Mouse (Mus musculus) megakaryocyte progenitor cell, adult 5-6 weeks (primary cell): ENCODE measurements at regions not wholly inside any gene's neighbourhood (a gene's known extent, or its start where the extent isn't known, plus 50 kb on each side); places are given as distances from the start of the nearest gene placed in this dataset.

Source experiments
- ATAC-seq: replicated peaks from 2 replicates; pipeline ENCODE4 v1.8.0; 2016; ENCODE audit warnings: mild to moderate bottlenecking, moderate TSS enrichment, inconsistent platforms; ENCODE audit not compliant: poor library complexity

- ATAC-seq = no peak
These were observed 79.0 kb upstream of the Gadd45a start for GRCm38 (mm10) chr6:67116306-67116705.

DNA sequence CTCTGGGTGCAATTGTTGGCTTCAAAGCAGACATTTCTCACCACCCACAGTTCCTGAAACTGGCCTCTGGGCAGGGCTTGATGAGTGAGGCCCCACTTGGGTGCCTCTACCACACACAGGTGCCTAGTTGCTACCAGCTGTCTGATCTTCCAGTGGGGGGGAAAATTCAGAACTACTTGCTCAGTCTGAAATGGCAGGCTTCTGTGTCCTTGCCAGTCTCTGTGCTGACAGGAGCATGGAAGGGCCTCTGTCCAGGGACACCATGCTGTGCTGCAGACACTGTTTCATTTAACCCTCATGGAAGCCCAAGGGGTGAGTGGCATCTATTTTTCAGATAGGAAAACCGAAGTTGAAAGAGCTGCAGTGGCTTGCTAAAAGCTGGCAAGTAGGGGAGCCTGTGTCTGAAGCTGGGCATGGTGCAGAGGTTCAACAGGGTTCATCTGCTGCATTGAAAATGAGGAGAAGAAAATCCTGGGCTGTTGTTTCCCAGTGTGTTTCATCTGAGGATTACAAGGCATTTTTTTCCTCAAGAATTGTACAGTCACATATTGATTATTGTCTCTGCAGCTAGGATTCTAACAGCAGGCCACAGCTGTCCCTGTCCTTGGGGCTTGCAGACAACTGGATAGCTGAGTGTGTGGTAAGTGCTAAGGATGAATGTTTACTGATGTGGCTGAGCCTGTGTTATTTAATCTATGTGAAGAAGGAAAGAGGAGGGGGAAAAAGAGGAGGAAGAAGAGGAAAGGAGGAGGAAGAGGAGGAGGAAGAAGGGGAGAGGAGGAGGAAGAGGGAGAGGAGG lies 78.4 kb upstream of the Gadd45a start:
- no peak for ATAC-seq

DNA sequence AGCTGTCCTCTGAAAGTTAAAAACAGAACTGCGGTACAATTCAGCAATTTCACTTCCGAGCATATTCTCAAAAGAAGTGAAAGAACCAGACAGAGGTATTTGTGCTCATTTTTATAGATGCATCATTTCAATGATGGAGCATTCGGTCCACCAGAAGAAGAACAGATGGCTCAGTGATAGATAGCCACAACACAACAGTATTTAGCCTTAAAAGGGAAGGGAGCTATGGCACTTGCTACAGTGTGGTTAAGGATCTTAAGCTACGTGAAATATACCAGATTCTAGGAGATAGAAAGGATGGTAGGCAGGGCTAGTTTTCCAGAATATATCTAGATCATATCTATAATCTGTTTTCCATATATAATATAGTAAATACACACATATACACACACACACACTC lies 77.5 kb upstream of the Gadd45a start:
- no peak for ATAC-seq

DNA sequence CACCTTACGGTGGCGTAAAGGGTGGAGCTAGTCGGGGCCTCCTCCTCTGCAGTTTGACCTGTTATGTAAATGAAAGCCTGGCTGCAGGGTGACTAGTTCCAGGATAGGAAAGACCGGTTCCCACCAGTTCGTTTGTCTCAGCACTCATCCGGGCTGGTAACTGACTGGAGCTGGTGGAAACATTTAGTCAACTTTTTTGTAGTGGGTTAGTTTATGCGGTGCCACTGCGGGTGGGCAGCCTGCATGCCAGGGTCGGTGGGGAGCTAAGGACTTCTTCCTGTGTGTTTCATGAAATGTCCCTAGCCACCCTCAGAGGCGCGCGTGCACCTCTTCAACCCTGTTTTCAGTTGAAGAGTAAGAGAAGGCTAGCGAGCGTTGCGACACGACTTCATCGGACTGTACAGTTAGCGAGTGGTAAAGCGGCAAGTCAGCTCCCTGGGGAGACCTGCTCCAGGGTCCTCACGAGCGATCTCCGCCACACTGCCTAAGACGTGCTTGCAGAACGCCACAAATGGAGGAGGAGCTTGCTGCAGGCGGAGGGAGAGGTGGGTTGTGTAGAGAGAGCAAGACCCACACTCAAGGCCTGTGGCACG lies 76.5 kb upstream of the Gadd45a start:
- ATAC-seq = peak; percentile 51

GRCm38 (mm10) chr6:67113261-67113660 lies 76.0 kb upstream of the Gadd45a start:
- no peak for ATAC-seq

GRCm38 (mm10) chr6:67112311-67112710 lies 75.1 kb upstream of the Gadd45a start:
- no peak for ATAC-seq

GRCm38 (mm10) chr6:67111581-67111980 lies 74.3 kb upstream of the Gadd45a start:
- no peak for ATAC-seq

- ATAC-seq = no peak
These were observed 73.1 kb upstream of the Gadd45a start for GRCm38 (mm10) chr6:67110391-67110790.

DNA sequence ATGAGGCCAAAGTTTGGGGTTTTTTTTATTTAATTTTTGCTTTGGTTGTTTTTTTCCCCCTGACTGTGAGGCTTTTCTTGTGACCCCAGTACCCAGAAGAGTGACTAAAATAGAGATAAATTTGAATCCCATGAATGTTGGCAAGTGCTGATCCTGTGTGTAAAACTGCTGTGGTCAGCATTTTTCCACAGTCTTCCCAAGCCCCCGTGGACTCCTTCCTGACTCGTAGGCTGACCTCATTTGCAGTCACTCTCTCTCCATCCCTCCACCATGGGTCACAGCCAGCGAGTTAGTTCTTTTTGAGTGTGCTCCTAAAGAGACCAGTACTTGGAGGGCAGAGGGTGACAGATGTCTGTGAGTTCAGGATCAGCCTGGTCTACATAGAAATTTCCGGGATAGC lies 72.5 kb upstream of the Gadd45a start:
- no peak for ATAC-seq

GRCm38 (mm10) chr6:67107517-67107916 lies 70.3 kb upstream of the Gadd45a start:
- ATAC-seq = no peak

GRCm38 (mm10) chr6:67106493-67106892 lies 69.2 kb upstream of the Gadd45a start:
- no peak for ATAC-seq

DNA sequence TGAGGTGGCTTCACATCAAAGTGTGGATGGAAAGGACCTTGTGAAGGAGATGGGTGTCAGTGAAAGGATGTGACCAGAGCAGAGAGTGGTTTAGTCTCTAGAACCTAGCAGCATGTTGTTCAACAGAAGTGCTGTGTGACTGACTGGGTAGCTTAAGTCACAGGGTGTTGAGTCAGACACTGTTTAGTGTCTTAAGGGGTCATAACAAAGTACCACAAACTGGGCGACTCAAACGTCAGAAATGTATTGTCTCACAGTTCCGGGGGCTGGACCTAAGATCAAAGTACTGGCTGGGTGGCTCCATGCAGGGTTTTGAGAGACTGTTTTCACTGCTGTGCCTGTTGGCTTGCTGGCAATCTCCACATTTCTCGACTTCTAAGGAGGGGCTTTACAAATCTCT lies 68.1 kb upstream of the Gadd45a start:
- ATAC-seq = no peak

DNA sequence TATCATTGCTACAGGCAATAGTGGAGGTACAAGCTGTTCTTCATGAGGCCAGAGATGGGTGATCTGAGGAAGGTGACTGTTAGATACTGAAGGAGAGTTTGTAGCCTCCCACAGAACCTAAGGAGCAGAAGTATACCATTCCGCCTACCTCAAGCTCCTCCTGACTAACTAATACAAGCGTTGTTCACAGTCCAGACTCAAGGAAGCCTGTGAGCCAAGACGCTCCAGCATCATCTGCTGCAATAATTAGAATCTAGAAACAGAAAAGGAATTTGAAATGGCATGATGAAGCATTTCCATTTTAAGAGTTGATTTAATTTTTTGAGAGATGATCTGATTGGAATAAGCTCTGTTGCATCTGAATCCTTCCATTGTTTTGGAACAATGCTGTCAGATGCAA lies 66.9 kb upstream of the Gadd45a start:
- no peak for ATAC-seq

DNA sequence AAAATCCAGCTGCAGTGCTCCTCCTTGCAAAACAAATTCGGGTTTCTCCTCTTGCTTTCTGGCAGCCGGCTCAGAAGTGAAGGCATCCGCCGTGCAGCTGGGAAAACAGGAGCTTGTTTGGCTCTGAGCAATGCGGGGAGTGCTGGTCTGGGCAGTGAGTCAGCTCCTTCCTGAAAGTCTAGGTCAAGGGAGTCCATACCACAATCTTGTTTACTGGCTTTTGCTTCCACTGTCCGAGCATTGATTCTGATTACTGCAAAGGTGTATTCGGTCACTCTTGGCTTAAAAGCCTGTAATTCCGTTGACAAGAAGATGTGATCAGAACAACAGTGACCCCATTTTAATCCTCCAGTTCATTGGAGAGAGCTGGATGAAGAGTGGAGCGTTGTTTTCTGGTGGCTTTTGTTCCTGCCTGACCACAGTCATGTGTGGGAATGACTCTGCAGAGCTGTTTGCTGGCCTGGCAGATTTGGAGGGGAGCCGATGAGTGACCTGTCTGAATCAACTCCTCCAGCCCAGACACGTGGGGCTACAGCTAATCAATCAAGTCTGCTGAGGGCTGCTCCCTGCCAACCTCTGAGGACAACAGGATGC lies 65.4 kb upstream of the Gadd45a start:
- ATAC-seq = peak; percentile 48

DNA sequence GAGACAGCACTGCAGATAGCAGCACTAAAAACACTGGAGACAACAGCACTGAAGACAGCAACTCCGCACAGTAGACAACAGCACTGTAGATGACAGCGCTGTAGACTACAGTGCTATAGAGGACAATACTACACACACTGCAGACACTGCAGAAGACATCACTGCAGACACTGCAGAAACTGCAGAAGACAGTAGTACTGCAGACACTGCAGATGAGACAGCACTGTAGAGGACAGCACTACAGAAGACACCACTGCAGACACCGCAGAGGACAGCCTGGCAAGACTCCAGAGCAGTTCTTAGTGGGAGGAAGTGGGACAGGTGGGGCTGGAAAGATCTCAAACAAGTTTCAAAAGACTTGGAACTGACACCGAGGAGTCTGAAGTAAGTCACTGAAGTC lies 64.8 kb upstream of the Gadd45a start:
- peak; percentile 75 for ATAC-seq

DNA sequence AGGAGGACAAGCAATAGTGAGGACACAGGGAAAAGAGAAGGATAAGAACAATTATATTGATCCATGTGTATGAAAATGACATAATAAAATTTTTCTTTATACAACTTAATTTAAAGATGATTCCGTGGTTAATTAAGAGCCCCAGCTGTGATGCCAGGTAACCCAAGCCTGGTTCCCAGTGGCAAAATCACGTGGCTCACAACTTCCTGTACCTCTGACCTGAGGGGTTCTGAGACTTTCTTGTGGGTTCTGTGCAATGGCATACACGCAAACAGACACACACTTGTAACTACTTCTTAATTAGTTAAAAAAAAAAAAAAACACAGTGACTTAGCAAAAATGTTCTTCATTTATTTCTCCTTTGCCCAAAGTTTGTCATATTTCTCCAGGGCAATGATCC lies 57.2 kb upstream of the Gadd45a start:
- ATAC-seq = 0 out of 2 replicates have a peak, but pooled peaks have one; percentile 14

DNA sequence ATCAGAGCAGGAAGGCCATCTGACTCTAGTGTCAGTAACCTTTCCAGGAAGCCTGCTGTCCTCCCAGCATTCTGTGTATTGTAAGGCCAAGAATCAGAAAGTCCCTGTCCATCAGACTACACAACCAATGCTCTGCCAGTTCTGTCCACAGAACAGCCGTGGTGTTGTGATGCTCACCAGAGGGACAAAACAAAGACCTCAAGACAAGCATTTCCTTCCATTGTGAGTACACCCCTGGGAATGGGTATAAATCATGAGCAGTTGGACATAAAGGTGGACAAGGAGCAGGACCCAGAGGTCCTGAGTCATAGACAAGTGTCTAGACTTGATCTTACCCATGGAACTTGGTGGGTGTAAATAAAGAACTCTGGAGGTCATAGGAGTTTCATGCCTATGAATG lies 55.9 kb upstream of the Gadd45a start:
- ATAC-seq = no peak

GRCm38 (mm10) chr6:67090150-67090549 lies 52.9 kb upstream of the Gadd45a start:
- ATAC-seq = no peak

DNA sequence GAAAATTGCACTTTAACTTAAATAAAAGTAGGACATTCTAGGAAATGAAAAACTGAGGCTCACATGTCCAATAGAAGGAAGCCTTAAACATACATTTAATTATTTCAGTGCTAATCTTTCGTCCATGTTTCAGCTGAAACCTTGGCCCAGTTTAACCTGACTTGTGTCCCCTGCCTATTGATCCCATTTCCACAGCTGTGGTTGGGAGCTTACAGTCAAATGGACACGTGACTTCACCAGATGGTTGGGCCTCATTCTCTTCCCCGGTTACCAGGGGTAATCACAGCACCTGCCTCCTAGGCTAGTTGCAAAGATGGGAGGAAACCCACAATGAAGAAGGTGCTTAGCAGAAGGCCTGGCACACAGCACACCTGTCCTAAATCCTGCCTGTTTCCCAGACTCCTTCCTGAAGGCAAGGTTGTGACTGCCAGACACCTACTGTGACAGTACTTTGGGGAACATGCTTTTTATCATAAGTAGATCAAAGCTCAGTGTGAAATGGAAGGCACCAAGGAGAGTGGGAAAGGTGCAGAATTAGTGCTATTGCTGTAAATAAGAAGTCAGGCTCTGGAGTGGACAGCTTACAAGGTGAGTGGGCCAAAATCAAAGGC lies 52.4 kb upstream of the Gadd45a start:
- no peak for ATAC-seq

DNA sequence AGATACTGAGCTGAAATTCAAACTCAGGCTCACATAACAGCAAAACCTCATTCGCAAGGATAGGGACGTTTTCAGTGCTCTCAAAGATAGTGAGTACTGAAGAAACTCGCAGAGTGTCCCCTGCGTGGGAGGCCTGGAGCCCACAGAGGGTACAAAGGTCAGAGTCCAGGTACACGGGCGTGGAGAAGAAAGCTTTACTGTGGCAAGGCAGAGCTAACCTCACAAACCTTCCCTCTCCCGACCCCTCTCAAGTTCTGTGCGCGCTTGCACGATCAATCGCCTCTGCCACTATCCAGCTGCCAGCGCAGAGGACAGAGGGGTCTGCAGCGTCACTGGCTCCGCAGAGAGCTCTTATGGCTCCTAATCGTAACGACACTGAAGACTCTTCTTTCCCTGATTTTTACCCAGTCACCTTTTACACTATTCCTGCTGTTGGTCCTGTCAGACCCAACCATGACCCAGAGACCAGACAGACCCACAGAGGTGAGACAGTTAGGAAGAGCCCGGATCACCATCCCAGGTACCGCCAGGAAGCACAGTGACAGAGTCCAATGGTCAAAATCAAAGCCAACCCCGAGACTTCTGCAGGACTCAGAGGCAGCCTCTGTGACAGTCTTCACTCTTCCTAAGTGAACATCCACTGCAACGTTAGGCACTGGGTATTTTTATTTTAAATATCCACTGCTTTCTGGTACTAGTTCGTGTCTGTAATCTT lies 51.6 kb upstream of the Gadd45a start:
- no peak for ATAC-seq

GRCm38 (mm10) chr6:67087837-67088440 lies 50.7 kb upstream of the Gadd45a start:
- no peak for ATAC-seq
